Mouse (Mus musculus): ENCODE data around the gene Phf23. TPM values are rescaled to one million over a fixed set of nuclear protein-coding genes. Genes with fewer than 3 reads are reported as not detected.

Phf23 gene
- total and polyA plus RNA-seq, 3 experiments: 11.5 to 22.8 (median 18.1) TPM

DNA sequence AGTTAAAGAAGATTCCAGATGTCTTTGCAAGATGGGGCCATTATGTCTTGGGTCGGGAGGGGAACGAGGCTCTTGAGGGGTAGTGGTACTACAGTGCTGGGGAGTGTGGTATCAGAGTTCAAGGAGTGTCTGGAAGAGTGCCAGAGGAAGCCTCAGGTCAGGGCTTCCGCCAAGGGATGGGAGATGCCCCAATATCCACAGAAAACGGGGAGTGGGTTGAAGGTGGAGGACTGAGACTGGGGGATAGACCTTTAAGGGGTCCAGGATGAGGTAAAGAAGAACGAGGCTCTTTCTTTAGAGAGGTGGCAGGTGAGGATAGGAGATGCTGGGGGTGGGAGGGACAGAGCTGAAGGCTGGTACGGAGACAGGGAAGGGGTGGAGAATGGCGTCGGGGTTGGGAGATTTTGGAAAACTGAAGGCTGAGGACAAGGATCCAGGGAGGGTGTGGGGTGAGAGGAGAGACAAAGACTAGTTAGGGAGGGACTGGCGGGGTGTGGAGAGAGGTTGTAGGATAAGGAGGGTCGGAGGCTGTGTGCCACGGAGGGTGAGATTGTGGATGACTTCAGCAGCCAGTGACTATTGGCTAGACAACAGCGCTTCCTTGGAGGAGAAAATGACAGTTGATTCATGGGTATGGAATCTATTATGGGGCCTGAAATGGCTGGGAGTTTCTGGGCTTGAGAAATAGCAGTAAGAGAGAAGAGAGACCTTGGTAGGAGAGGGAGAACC lies 33.0 kb downstream of the Phf23 start:
- H3K4me1 ChIP-seq (ENCODE audit: control insufficient read depth, insufficient read depth, low read length): peaks cover 2% of the 10 kb centered on the region
- intact Hi-C loops (cut with DNase I): no loop called here
- peak overlapping the region; percentile 59 for H3K27ac ChIP-seq
- H3K4me3 ChIP-seq: peak overlapping the region; percentile 13; the same call in 1 of the 2 replicates
- H3K79me2 ChIP-seq (replicated peaks; ENCODE audit: control insufficient read depth, insufficient read depth, low read length): no peaks in the 10 kb centered on the region
- 0 out of 2 replicates have a peak, but pooled peaks cover 2% of the 10 kb centered on the region for H3K27me3 ChIP-seq (ENCODE audit: control insufficient read depth, insufficient read depth, low read length)
- no peak for DNase-seq
- no peak for TF ChIP-seq EP300 (IDR thresholded peaks at IDR 0.05; ENCODE audit: insufficient read depth, low read depth, low read length)
- no peak for TF ChIP-seq CTCF (IDR thresholded peaks at IDR 0.05)
- TF ChIP-seq POLR2A (IDR thresholded peaks at IDR 0.05; ENCODE audit: insufficient read depth, low read depth, low read length): no peak
- H3K9ac ChIP-seq (ENCODE audit: low read depth, low read length): no peak overlapping the region
- WGBS: 25% methylated on average over 12 of the region's 12 CpGs
- H3K36me3 ChIP-seq (ENCODE audit: control insufficient read depth, insufficient read depth, low read length): no peaks in the 10 kb centered on the region

- WGBS: 5% methylated on average over 20 of the region's 20 CpGs
- H3K4me3 ChIP-seq: peak overlapping the region; percentile 13; the same call in 1 of the 2 replicates
- H3K9ac ChIP-seq (ENCODE audit: low read depth, low read length): no peak overlapping the region
These were observed 33.7 kb downstream of the Phf23 start for GRCm38 (mm10) chr11:70029130-70029801.

DNA sequence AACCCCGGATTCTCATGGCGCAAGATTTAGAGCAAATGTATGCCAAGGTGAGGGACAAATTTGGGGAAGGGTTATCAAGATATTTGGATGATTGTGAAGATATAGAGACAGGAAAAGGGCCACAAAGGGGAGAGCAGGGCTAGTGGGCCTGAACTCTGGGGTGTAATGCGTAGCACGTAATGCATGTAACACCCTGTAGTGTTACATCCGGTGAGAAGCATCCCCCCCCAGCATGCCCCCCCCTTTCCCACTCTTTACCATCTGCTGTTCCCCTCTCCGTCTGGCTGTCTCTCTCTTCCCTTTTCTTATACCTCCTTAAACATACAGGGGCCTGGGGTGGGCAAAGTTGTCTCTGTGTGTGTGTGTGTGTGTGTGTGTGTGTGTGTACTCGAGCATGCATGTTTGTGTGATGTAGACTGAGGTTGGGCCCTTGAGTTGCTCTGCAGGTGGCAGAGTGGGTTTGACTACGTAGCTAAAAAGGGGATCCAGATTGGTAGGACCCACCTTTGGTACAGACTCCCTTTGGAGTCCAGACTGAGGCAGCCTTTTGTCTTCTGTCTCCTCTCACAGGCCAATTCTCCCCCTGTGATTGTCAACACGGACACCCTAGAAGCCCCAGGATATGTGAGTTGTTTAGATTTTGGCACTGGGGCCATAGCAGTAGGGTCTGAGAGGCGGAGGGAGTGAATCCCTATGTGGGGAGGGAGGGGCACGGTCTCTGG lies 34.4 kb downstream of the Phf23 start:
- Histone ChIP-seq H3K36me3 (ENCODE audit: control insufficient read depth, insufficient read depth, low read length) (no peaks in the 10 kb centered on the region), H3K79me2 (replicated peaks; ENCODE audit: control insufficient read depth, insufficient read depth, low read length) (no peaks in the 10 kb centered on the region), H3K4me1 (ENCODE audit: control insufficient read depth, insufficient read depth, low read length) (peaks cover 2% of the 10 kb centered on the region), H3K9ac (ENCODE audit: low read depth, low read length) (no peak overlapping the region), H3K4me3 (no peak overlapping the region), H3K27me3 (ENCODE audit: control insufficient read depth, insufficient read depth, low read length) (0 out of 2 replicates have a peak, but pooled peaks cover 2% of the 10 kb centered on the region), H3K27ac (no peak overlapping the region; the same call in 1 of the 2 replicates)
- 51% methylated on average over 11 of the region's 11 CpGs for WGBS
- intact Hi-C loops (cut with DNase I): no loop called here
- DNase-seq: no peak
- TF ChIP-seq CTCF (IDR thresholded peaks at IDR 0.05): no peak
- TF ChIP-seq POLR2A (IDR thresholded peaks at IDR 0.05; ENCODE audit: insufficient read depth, low read depth, low read length): no peak
- TF ChIP-seq EP300 (IDR thresholded peaks at IDR 0.05; ENCODE audit: insufficient read depth, low read depth, low read length): no peak

More at GRCm38 (mm10) chr11:70029130-70029801, 33.7 kb downstream of the Phf23 start:
- intact Hi-C loops (cut with DNase I): no loop called here
- H3K27me3 ChIP-seq (ENCODE audit: control insufficient read depth, insufficient read depth, low read length): 0 out of 2 replicates have a peak, but pooled peaks cover 2% of the 10 kb centered on the region
- TF ChIP-seq POLR2A (IDR thresholded peaks at IDR 0.05; ENCODE audit: insufficient read depth, low read depth, low read length): no peak
- no peak for TF ChIP-seq EP300 (IDR thresholded peaks at IDR 0.05; ENCODE audit: insufficient read depth, low read depth, low read length)
- no peak for TF ChIP-seq CTCF (IDR thresholded peaks at IDR 0.05)
- DNase-seq: peak; percentile 79 to 86
- no peaks in the 10 kb centered on the region for H3K79me2 ChIP-seq (replicated peaks; ENCODE audit: control insufficient read depth, insufficient read depth, low read length)
- peak overlapping the region; percentile 59 for H3K27ac ChIP-seq
- no peaks in the 10 kb centered on the region for H3K36me3 ChIP-seq (ENCODE audit: control insufficient read depth, insufficient read depth, low read length)
- H3K4me1 ChIP-seq (ENCODE audit: control insufficient read depth, insufficient read depth, low read length): peaks cover 2% of the 10 kb centered on the region

DNA sequence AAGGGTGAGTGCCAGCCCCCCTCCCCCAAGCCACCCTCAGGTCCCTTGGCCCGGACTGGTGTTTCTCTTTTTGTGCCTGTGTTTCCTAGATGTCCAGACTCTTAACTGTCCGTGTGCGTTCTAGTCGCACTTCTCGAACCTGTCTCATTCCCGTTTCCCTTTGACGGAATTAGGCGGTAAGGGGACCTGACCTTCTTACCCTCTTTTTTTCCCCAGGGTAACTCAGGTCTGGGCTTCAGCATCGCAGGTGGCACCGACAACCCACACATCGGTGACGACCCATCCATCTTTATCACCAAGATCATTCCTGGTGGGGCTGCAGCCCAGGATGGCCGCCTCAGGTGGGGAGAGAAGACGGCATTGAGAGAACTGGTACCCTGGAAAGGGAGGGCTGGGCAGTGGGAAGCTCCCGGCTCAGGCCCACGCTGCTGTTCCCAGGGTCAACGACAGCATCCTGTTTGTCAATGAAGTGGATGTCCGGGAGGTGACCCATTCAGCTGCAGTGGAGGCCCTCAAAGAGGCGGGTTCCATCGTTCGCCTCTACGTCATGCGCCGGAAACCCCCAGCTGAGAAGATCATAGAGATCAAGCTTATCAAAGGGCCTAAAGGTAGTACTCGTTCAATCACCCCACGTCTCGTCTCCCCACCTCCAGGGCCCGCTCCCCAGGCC lies 35.2 kb downstream of the Phf23 start:
- Histone ChIP-seq H3K9ac (ENCODE audit: low read depth, low read length) (no peak overlapping the region), H3K4me1 (ENCODE audit: control insufficient read depth, insufficient read depth, low read length) (peaks cover 2% of the 10 kb centered on the region), H3K4me3 (no peak overlapping the region), H3K79me2 (replicated peaks; ENCODE audit: control insufficient read depth, insufficient read depth, low read length) (no peaks in the 10 kb centered on the region), H3K27ac (no peak overlapping the region), H3K27me3 (ENCODE audit: control insufficient read depth, insufficient read depth, low read length) (0 out of 2 replicates have a peak, but pooled peaks cover 2% of the 10 kb centered on the region), H3K36me3 (ENCODE audit: control insufficient read depth, insufficient read depth, low read length) (no peaks in the 10 kb centered on the region)
- intact Hi-C loops (cut with DNase I): no loop called here
- DNase-seq: no peak
- no peak for TF ChIP-seq CTCF (IDR thresholded peaks at IDR 0.05)
- 92% methylated on average over 28 of the region's 28 CpGs for WGBS

DNA sequence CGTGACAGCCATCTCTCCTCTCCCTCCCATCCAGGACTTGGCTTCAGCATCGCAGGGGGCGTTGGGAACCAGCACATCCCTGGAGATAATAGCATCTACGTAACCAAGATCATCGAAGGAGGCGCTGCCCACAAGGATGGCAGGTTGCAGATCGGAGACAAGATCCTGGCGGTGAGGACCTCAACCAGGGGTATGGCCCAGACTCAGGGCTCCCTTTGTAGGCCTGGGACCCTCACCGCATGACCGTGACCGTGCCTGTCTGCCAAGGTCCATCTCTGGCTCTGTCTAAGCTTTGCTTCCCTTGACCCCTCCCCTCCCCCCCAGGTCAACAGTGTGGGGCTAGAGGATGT lies 35.7 kb downstream of the Phf23 start:
- no peak for TF ChIP-seq POLR2A (IDR thresholded peaks at IDR 0.05; ENCODE audit: insufficient read depth, low read depth, low read length)
- no peak for TF ChIP-seq CTCF (IDR thresholded peaks at IDR 0.05)
- no peak for TF ChIP-seq EP300 (IDR thresholded peaks at IDR 0.05; ENCODE audit: insufficient read depth, low read depth, low read length)
- intact Hi-C loops (cut with DNase I): no loop called here
- WGBS: 97% methylated on average over 11 of the region's 11 CpGs

More for the DNA sequence above, 35.7 kb downstream of the Phf23 start:
- Histone ChIP-seq H3K27ac (no peak overlapping the region), H3K9ac (ENCODE audit: low read depth, low read length) (no peak overlapping the region), H3K27me3 (ENCODE audit: control insufficient read depth, insufficient read depth, low read length) (0 out of 2 replicates have a peak, but pooled peaks cover 2% of the 10 kb centered on the region), H3K79me2 (replicated peaks; ENCODE audit: control insufficient read depth, insufficient read depth, low read length) (no peaks in the 10 kb centered on the region), H3K4me3 (no peak overlapping the region), H3K36me3 (ENCODE audit: control insufficient read depth, insufficient read depth, low read length) (no peaks in the 10 kb centered on the region), H3K4me1 (ENCODE audit: control insufficient read depth, insufficient read depth, low read length) (peaks cover 2% of the 10 kb centered on the region)
- DNase-seq: no peak
